23 mouse cellular contexts compared by ENCODE assay signal in the genomic region with DNA sequence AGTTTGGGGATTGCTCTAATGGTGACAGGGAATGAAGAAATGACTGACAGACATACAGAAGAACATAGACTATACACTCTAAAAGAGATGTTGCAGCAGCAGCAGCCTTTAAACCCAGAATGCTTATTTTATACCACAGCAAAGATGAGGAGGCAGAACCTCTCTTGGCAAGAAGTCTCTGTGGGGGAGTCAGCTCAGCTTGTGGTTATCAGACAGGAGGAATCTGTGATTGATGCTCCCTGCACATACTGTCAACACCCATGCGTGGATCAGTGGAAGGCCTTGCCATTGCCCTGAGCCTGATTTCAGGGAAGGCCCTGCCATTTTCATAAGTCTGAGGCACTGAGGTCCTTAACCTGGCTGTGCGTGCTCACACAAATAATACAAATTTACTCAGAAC.
A peak's percentile ranks its signal among the peaks of the same experiment; 100 is the strongest.
DNase-seq lines count a peak whose midpoint lies in the region; ATAC-seq and TF ChIP-seq lines count a peak whose summit lies in the region.
"Had no signal": no experiment of that assay in that cellular context is flagged by ENCODE, and none has a peak within 500 bp of the region (broad histone marks: within the 10 kb centered on the region; RNA-seq: fewer than 3 reads in every experiment).

No protein-coding gene starts in this region.

- no peak overlapping the region for H3K4me3 ChIP-seq in left cerebral cortex, adult 2 months
- H3K4me3 ChIP-seq: embryonic facial prominence, embryonic 10.5 days; erythroblast, embryonic 14.5 days; forebrain, embryonic 10.5 days; heart, embryonic 10.5 days; hindbrain, embryonic 12.5 days had no signal

- no peak overlapping the region for H3K27ac ChIP-seq in left cerebral cortex, adult 2 months
- H3K27ac ChIP-seq: embryonic facial prominence, embryonic 10.5 days; forebrain, embryonic 10.5 days; heart, embryonic 10.5 days; hindbrain, embryonic 12.5 days had no signal

- no peak for DNase-seq in frontal cortex, postnatal 25 days (ENCODE audit: low spot score in 2 of 2)
- peak; percentile 24 for DNase-seq in right cerebral cortex, adult 18-20 months
- no peak for DNase-seq in right cerebral cortex, postnatal 14 days
- DNase-seq in layer of hippocampus, postnatal 36 days = peak; percentile 4 to 11
- no peak for DNase-seq in cerebellum, postnatal 14 days
- no peak for DNase-seq in left cerebral cortex, adult 2 months (ENCODE audit: extremely low spot score in 1 of 2, low spot score in 2 of 2)
- DNase-seq: adrenal gland, postnatal 14 days; cerebellum, adult 18-20 months; cerebellum, adult 9-11 months; gastrocnemius, postnatal 10 days; heart, adult 18-20 months; heart, postnatal 10 days; heart, postnatal 4 days had no signal

- TF ChIP-seq CTCF in left cerebral cortex, adult 2 months (IDR thresholded peaks at IDR 0.05) = no peak

- peak; percentile 88 for ATAC-seq in frontal cortex, adult (ENCODE audit: low TSS enrichment)
- ATAC-seq: activated CD4-positive, CD25-positive, alpha-beta regulatory T cell, adult 4 months; forebrain, embryonic 14.5 days; hindbrain, embryonic 16.5 days; Patski had no signal

- intact Hi-C loops in left cerebral cortex, adult 2 months (cut with DNase I) = no loop called here

Comparison
In these comparisons a context has a peak if more than half of its experiments do, and no peak if none do; other contexts are left out.
1. DNase-seq: peak in right cerebral cortex, adult 18-20 months (single experiment) and layer of hippocampus, postnatal 36 days (2 of 2); none in frontal cortex, postnatal 25 days (0 of 2), right cerebral cortex, postnatal 14 days (single experiment), cerebellum, postnatal 14 days (0 of 2) and left cerebral cortex, adult 2 months (0 of 2).